Mouse (Mus musculus) neutrophil, adult 5-6 weeks (primary cell): ENCODE results near the gene Cyp2c68. TPM values are rescaled to one million over a fixed set of nuclear protein-coding genes. Genes with fewer than 3 reads are reported as not detected.
"Not testable (repeated sequence)": the region's sequence is repeated elsewhere in the genome, so short reads cannot be mapped to it uniquely, and the experiment has no call there.

Experiments used
- ATAC-seq: fragments of 151-379, 151-347 bp; 2 replicates; pipeline ENCODE4 v1.8.0; 2017; ENCODE audit warnings: mild to moderate bottlenecking, moderate TSS enrichment; ENCODE audit not compliant: insufficient number of reproducible peaks, poor library complexity, low FRiP score, severe bottlenecking; ENCODE audit errors: extremely low read depth
- total RNA-seq: library from RNA; stranded (forward); fragments of 200-1000 nt; gene quantifications from 2 replicates; pipeline ENCODE4 v1.2.3, GENCODE M21; 2017

Cyp2c68 gene
- not detected in 2 replicates for total RNA-seq

GRCm38 (mm10) chr19:39740920-39741319 lies at the start of gene Cyp2c68:
Cyp2c68 (minus strand) TSS chr19:39741054.
- no peak for ATAC-seq

- not testable (repeated sequence) for ATAC-seq
These were observed 44.6 kb upstream of the Cyp2c68 start for GRCm38 (mm10) chr19:39785458-39785857.

- no peak for ATAC-seq
These were observed 4.5 kb upstream of the Cyp2c68 start for GRCm38 (mm10) chr19:39745357-39745756.

GRCm38 (mm10) chr19:39744361-39744760 lies 3.5 kb upstream of the Cyp2c68 start:
- ATAC-seq = not testable (repeated sequence)

GRCm38 (mm10) chr19:39711116-39711515 lies 29.7 kb downstream of the Cyp2c68 start:
- ATAC-seq = not testable (repeated sequence)

GRCm38 (mm10) chr19:39665650-39666049 lies 75.2 kb downstream of the Cyp2c68 start:
- ATAC-seq = not testable (repeated sequence)

GRCm38 (mm10) chr19:39652381-39652780 lies 88.5 kb downstream of the Cyp2c68 start:
- ATAC-seq = no peak

GRCm38 (mm10) chr19:39648938-39649337 lies 91.9 kb downstream of the Cyp2c68 start, which contains the start of gene Cyp2c67:
Cyp2c67 (minus strand) TSS chr19:39649051.
- ATAC-seq = no peak

GRCm38 (mm10) chr19:39647519-39647918 lies 93.3 kb downstream of the Cyp2c68 start:
- no peak for ATAC-seq

GRCm38 (mm10) chr19:39644551-39644950 lies 96.3 kb downstream of the Cyp2c68 start:
- not testable (repeated sequence) for ATAC-seq

Other genes with a start within 250 kb of the Cyp2c68 start
- not detected in 2 replicates for gene Cyp2c39, start 230.2 kb downstream of the Cyp2c68 start, total RNA-seq
- gene Cyp2c67, start 92.0 kb downstream of the Cyp2c68 start, total RNA-seq = not detected in 2 replicates
- not detected in 2 replicates for gene Cyp2c40, start 71.8 kb upstream of the Cyp2c68 start, total RNA-seq
- gene Cyp2c69, start 145.7 kb upstream of the Cyp2c68 start, total RNA-seq = not detected in 2 replicates